Mouse (Mus musculus) neural tube, embryonic 13.5 days (tissue): ENCODE data around the gene Cstad. TPM values are rescaled to one million over a fixed set of nuclear protein-coding genes. Genes with fewer than 3 reads are reported as not detected.

ENCODE experiments used
- ATAC-seq: fragments of 200-750 bp; cut with Nextera tagmentation; 2 replicates; pipeline ENCODE4 v1.8.0; 2017; ENCODE audit warnings: low read depth, mild to moderate bottlenecking, moderate TSS enrichment, moderate library complexity
- H3K27ac ChIP-seq: fragments of 300-500 bp; sonication (generic); replicated peaks from 2 replicates; pipeline ENCODE4 v1.5.1; 2015; ENCODE audit warnings: moderate library complexity, mild to moderate bottlenecking, inconsistent platforms
- H3K27me3 ChIP-seq: fragments of 300-500 bp; sonication (generic); 2 replicates; pipeline ENCODE4 v1.6.1; 2015; ENCODE audit warnings: mild to moderate bottlenecking, inconsistent platforms
- H3K36me3 ChIP-seq: fragments of 300-500 bp; sonication (generic); 2 replicates; pipeline ENCODE4 v1.6.1; 2015; ENCODE audit warnings: mild to moderate bottlenecking, inconsistent platforms
- H3K4me1 ChIP-seq: fragments of 300-500 bp; sonication (generic); replicated peaks from 2 replicates; pipeline ENCODE4 v1.6.1; 2015; ENCODE audit warnings: inconsistent platforms
- H3K4me2 ChIP-seq: fragments of 300-500 bp; sonication (generic); 2 replicates; pipeline ENCODE4 v1.6.1; 2015; ENCODE audit warnings: inconsistent platforms, mild to moderate bottlenecking, moderate library complexity
- H3K4me3 ChIP-seq: fragments of 300-500 bp; sonication (generic); 2 replicates; pipeline ENCODE4 v1.5.1; 2015; ENCODE audit warnings: mild to moderate bottlenecking, inconsistent platforms
- H3K9ac ChIP-seq: fragments of 300-500 bp; sonication (generic); 2 replicates; pipeline ENCODE4 v1.6.1; 2015; ENCODE audit warnings: moderate library complexity, mild to moderate bottlenecking, inconsistent platforms
- H3K9me3 ChIP-seq: fragments of 300-500 bp; sonication (generic); 2 replicates; pipeline ENCODE4 v1.6.1; 2016; ENCODE audit warnings: inconsistent platforms
- WGBS: fragments of 180-500 bp; shearing (Covaris S2); methylation state at CpG from one replicate; pipeline ENCODE4 v1.1.7; 2015; 5-methylcytosine and 5-hydroxymethylcytosine counted together
- polyA plus RNA-seq: library from polyadenylated mRNA; unstranded; fragments of >200 nt; fragmentation: Nextera tagmentation; extraction: Ambion mirVana; gene quantifications from 2 replicates; pipeline ENCODE4 v1.2.1, GENCODE M21; 2015

The Cstad gene
- 0.39 and 0.98 TPM in 2 replicates for polyA plus RNA-seq

- ATAC-seq, result peak; percentile 67
- WGBS, result under 1% methylated on average over 39 of the region's 39 CpGs
- H3K4me3 ChIP-seq, result peak within 1 kb of the TSS; percentile 51
Measured at GRCm38 (mm10) chr2:30594641-30595379, at the start of gene Cstad. Cstad (plus strand) TSS chr2:30595040.

GRCm38 (mm10) chr2:30545706-30546105 lies 49.1 kb upstream of the Cstad start:
- Histone ChIP-seq H3K9me3 (0 out of 2 replicates have a peak, but pooled peaks cover 5% of the 10 kb centered on the region), H3K4me3 (peak overlapping the region; percentile 28; the same call in 1 of the 2 replicates), H3K4me2 (peak overlapping the region; percentile 57), H3K4me1 (peaks cover 42% of the 10 kb centered on the region), H3K27me3 (no peaks in the 10 kb centered on the region), H3K9ac (peak overlapping the region; percentile 32; the same call in 1 of the 2 replicates), H3K27ac (peak overlapping the region; percentile 81), H3K36me3 (no peaks in the 10 kb centered on the region)
- 32% methylated on average over 7 of the region's 7 CpGs for WGBS
- no peak for ATAC-seq

More at GRCm38 (mm10) chr2:30594641-30595379, at the start of gene Cstad:
- H3K4me1 ChIP-seq, result peaks cover 36% of the 10 kb centered on the region
- peak within 1 kb of the TSS; percentile 98 for H3K27ac ChIP-seq
- H3K36me3 ChIP-seq, result no peaks in the 10 kb centered on the region
- H3K27me3 ChIP-seq, result no peaks in the 10 kb centered on the region
- peak within 1 kb of the TSS; percentile 64 for H3K4me2 ChIP-seq
- H3K9me3 ChIP-seq, result no peaks in the 10 kb centered on the region
- peak within 1 kb of the TSS; percentile 80 for H3K9ac ChIP-seq

- Histone ChIP-seq H3K4me1 (peaks cover 41% of the 10 kb centered on the region), H3K9ac (peak overlapping the region; percentile 47), H3K9me3 (0 out of 2 replicates have a peak, but pooled peaks cover 5% of the 10 kb centered on the region), H3K36me3 (no peaks in the 10 kb centered on the region), H3K4me2 (no peak overlapping the region), H3K27me3 (no peaks in the 10 kb centered on the region), H3K27ac (no peak overlapping the region), H3K4me3 (no peak overlapping the region)
- 38% methylated on average over 2 of the region's 3 CpGs for WGBS
- ATAC-seq, result no peak
Measured at GRCm38 (mm10) chr2:30546219-30546618, 48.6 kb upstream of the Cstad start.

- no peak overlapping the region for H3K4me2 ChIP-seq
- H3K27me3 ChIP-seq, result no peaks in the 10 kb centered on the region
- WGBS, result 78% methylated on average over 19 of the region's 19 CpGs
- H3K4me1 ChIP-seq, result peaks cover 36% of the 10 kb centered on the region
- no peaks in the 10 kb centered on the region for H3K36me3 ChIP-seq
- no peak for ATAC-seq
- no peak overlapping the region for H3K9ac ChIP-seq
- H3K4me3 ChIP-seq, result no peak overlapping the region
- H3K27ac ChIP-seq, result peak overlapping the region; percentile 14; the same call in 1 of the 2 replicates
- H3K9me3 ChIP-seq, result 0 out of 2 replicates have a peak, but pooled peaks cover 5% of the 10 kb centered on the region
Measured at GRCm38 (mm10) chr2:30547455-30548217, 47.2 kb upstream of the Cstad start.

GRCm38 (mm10) chr2:30551579-30551978 lies 43.3 kb upstream of the Cstad start:
- no peaks in the 10 kb centered on the region for H3K36me3 ChIP-seq
- H3K27me3 ChIP-seq, result no peaks in the 10 kb centered on the region
- no peak overlapping the region for H3K4me2 ChIP-seq
- H3K9me3 ChIP-seq, result 0 out of 2 replicates have a peak, but pooled peaks cover 5% of the 10 kb centered on the region
- H3K9ac ChIP-seq, result no peak overlapping the region
- WGBS, result 84% methylated on average over 5 of the region's 5 CpGs
- no peak overlapping the region for H3K4me3 ChIP-seq
- no peak overlapping the region for H3K27ac ChIP-seq
- ATAC-seq, result no peak
- peaks cover 19% of the 10 kb centered on the region for H3K4me1 ChIP-seq

GRCm38 (mm10) chr2:30553851-30554540 lies 40.8 kb upstream of the Cstad start:
- peaks cover 11% of the 10 kb centered on the region for H3K4me1 ChIP-seq
- H3K27me3 ChIP-seq, result no peaks in the 10 kb centered on the region
- peak overlapping the region; percentile 37 for H3K4me2 ChIP-seq
- WGBS, result 60% methylated on average over 7 of the region's 7 CpGs
- H3K9me3 ChIP-seq, result 0 out of 2 replicates have a peak, but pooled peaks cover 3% of the 10 kb centered on the region
- peak; percentile 86 for ATAC-seq
- no peak overlapping the region for H3K4me3 ChIP-seq
- 0 out of 2 replicates have a peak overlapping the region, but pooled peaks have one; percentile 49 for H3K9ac ChIP-seq
- H3K27ac ChIP-seq, result peak overlapping the region; percentile 62
- H3K36me3 ChIP-seq, result no peaks in the 10 kb centered on the region

GRCm38 (mm10) chr2:30555257-30555656 lies 39.6 kb upstream of the Cstad start:
- H3K9ac ChIP-seq, result no peak overlapping the region
- H3K36me3 ChIP-seq, result no peaks in the 10 kb centered on the region
- H3K9me3 ChIP-seq, result no peaks in the 10 kb centered on the region
- peaks cover 11% of the 10 kb centered on the region for H3K4me1 ChIP-seq
- no peak overlapping the region for H3K27ac ChIP-seq
- H3K4me3 ChIP-seq, result no peak overlapping the region
- H3K27me3 ChIP-seq, result no peaks in the 10 kb centered on the region
- ATAC-seq, result no peak
- 75% methylated on average over 9 of the region's 9 CpGs for WGBS
- H3K4me2 ChIP-seq, result no peak overlapping the region

- Histone ChIP-seq H3K9ac (no peak overlapping the region), H3K27me3 (no peaks in the 10 kb centered on the region), H3K4me3 (no peak overlapping the region), H3K4me1 (peaks cover 11% of the 10 kb centered on the region), H3K27ac (no peak overlapping the region), H3K36me3 (no peaks in the 10 kb centered on the region), H3K4me2 (no peak overlapping the region), H3K9me3 (no peaks in the 10 kb centered on the region)
- ATAC-seq, result no peak
- 85% methylated on average over 5 of the region's 5 CpGs for WGBS
Measured at GRCm38 (mm10) chr2:30556495-30556894, 38.3 kb upstream of the Cstad start.

- H3K36me3 ChIP-seq, result no peaks in the 10 kb centered on the region
- no peak for ATAC-seq
- 93% methylated on average over 1 of the region's 1 CpGs for WGBS
Measured at GRCm38 (mm10) chr2:30559552-30559951, 35.3 kb upstream of the Cstad start.

GRCm38 (mm10) chr2:30562553-30562952 lies 32.3 kb upstream of the Cstad start:
- ATAC-seq, result no peak
- Histone ChIP-seq H3K4me2 (no peak overlapping the region), H3K27me3 (no peaks in the 10 kb centered on the region), H3K4me1 (peaks cover 8% of the 10 kb centered on the region; the same call in 1 of the 2 replicates), H3K4me3 (no peak overlapping the region), H3K36me3 (no peaks in the 10 kb centered on the region), H3K27ac (no peak overlapping the region), H3K9me3 (no peaks in the 10 kb centered on the region; the same call in 1 of the 2 replicates), H3K9ac (no peak overlapping the region)
- 91% methylated on average over 3 of the region's 3 CpGs for WGBS

More at GRCm38 (mm10) chr2:30559552-30559951, 35.3 kb upstream of the Cstad start:
- no peak overlapping the region for H3K4me2 ChIP-seq
- no peak overlapping the region for H3K27ac ChIP-seq
- H3K4me3 ChIP-seq, result no peak overlapping the region
- no peak overlapping the region for H3K9ac ChIP-seq
- no peaks in the 10 kb centered on the region for H3K4me1 ChIP-seq
- no peaks in the 10 kb centered on the region for H3K27me3 ChIP-seq
- no peaks in the 10 kb centered on the region; the same call in 1 of the 2 replicates for H3K9me3 ChIP-seq

GRCm38 (mm10) chr2:30571647-30572046 lies 23.2 kb upstream of the Cstad start:
- no peak overlapping the region for H3K9ac ChIP-seq
- ATAC-seq, result no peak
- H3K4me3 ChIP-seq, result no peak overlapping the region
- no peaks in the 10 kb centered on the region for H3K27me3 ChIP-seq
- H3K4me2 ChIP-seq, result no peak overlapping the region
- H3K27ac ChIP-seq, result no peak overlapping the region
- H3K9me3 ChIP-seq, result peaks cover 8% of the 10 kb centered on the region
- H3K4me1 ChIP-seq, result peaks cover 9% of the 10 kb centered on the region; the same call in 1 of the 2 replicates
- 93% methylated on average over 4 of the region's 4 CpGs for WGBS
- H3K36me3 ChIP-seq, result no peaks in the 10 kb centered on the region
